Mouse (Mus musculus): ENCODE data around the gene Abraxas1. TPM values are rescaled to one million over a fixed set of nuclear protein-coding genes. Genes with fewer than 3 reads are reported as not detected.
A peak's percentile ranks its signal among the peaks of the same experiment; 100 is the strongest.

Gene Abraxas1
- polyA plus RNA-seq, 1 experiment from 2014 or later = 10.6 TPM

DNA sequence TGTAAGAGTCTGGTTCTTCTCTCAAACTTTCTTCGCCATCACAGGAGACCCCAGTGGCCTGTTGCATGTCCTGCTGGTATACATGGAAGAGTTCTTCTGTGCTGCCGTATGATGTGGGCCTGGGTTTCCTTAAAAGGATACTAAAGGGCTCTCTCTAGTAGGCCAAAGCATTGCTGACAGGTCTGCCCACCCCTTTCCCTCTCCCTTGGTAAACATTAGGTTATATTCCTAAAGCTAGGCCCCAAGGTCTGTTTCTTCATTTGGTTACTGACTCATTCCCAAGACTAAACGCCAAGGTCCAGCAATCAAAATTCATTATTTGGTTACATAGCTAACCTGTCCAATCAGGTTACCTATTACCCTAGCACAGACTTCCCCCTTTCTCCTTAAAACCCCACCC lies 11.9 kb upstream of the Abraxas1 start:
- ATAC-seq = no peak

DNA sequence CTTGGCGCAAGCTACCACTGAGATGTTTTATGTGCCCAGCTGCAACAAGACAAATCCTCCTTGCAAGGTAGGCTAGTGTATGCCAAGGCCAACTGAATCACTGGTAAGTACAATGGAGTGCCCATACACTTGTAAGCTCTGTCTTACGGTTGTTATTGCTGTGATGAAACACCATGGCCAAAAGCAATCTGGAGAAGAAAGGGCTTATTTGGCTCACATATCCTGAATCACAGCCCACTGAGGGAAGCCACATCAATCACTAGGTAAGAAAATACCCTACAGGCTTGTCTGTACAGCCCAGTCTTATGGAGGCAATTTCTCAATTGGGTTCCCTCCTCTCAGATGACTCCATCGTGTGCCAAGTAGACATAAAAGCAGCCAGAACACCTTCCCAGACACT lies 7.9 kb upstream of the Abraxas1 start:
- Histone ChIP-seq H3K9me3 (ENCODE audit: control insufficient read depth) (no peaks in the 10 kb centered on the region), H3K27ac (ENCODE audit: low read depth, low read length) (no peak overlapping the region), H3K36me3 (ENCODE audit: control insufficient read depth, insufficient read depth) (no peaks in the 10 kb centered on the region), H3K4me2 (replicated peaks; ENCODE audit: low read depth) (no peak overlapping the region), H3K27me3 (replicated peaks; ENCODE audit: control insufficient read depth, insufficient read depth, low read length) (no peaks in the 10 kb centered on the region), H3K4me1 (replicated peaks; ENCODE audit: control insufficient read depth, insufficient read depth, low read length) (no peaks in the 10 kb centered on the region), H3K9ac (ENCODE audit: low read depth, low read length) (no peak overlapping the region), H3K4me3 (ENCODE audit: low read depth, low read length) (no peak overlapping the region)
- ATAC-seq = no peak
- TF ChIP-seq CTCF (IDR thresholded peaks at IDR 0.05; ENCODE audit: low read depth) = no peak
- 85% methylated on average over 3 of the region's 3 CpGs for WGBS

More for the DNA sequence above, 11.9 kb upstream of the Abraxas1 start:
- WGBS = 61% methylated on average over 3 of the region's 3 CpGs
- no peak for TF ChIP-seq CTCF (IDR thresholded peaks at IDR 0.05; ENCODE audit: low read depth)
- Histone ChIP-seq H3K36me3 (ENCODE audit: control insufficient read depth, insufficient read depth) (no peaks in the 10 kb centered on the region), H3K27ac (ENCODE audit: low read depth, low read length) (no peak overlapping the region), H3K27me3 (replicated peaks; ENCODE audit: control insufficient read depth, insufficient read depth, low read length) (no peaks in the 10 kb centered on the region), H3K9ac (ENCODE audit: low read depth, low read length) (no peak overlapping the region), H3K4me2 (replicated peaks; ENCODE audit: low read depth) (no peak overlapping the region), H3K4me1 (replicated peaks; ENCODE audit: control insufficient read depth, insufficient read depth, low read length) (no peaks in the 10 kb centered on the region), H3K4me3 (ENCODE audit: low read depth, low read length) (no peak overlapping the region), H3K9me3 (ENCODE audit: control insufficient read depth) (no peaks in the 10 kb centered on the region)

DNA sequence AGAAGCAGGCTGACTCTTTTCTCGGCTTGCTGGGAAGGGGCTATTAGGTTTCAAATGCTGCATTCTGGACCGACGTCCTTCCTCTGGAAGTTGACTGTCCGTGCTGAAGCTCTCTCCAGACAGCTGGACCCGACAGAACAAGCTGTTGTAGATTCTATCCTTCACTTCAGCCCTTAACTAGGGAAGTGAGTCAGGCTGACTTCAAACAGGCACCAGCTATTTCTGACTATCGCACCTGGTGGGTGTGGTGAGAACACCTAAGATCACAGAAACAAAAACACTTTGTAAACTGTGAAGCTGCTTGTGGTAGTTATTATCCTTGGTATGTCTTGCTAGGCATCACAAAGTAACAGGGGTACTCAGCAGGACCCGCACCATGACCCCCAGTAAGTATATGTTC lies 5.8 kb upstream of the Abraxas1 start:
- Histone ChIP-seq H3K9ac (ENCODE audit: low read depth, low read length) (no peak overlapping the region), H3K9me3 (ENCODE audit: control insufficient read depth) (no peaks in the 10 kb centered on the region), H3K27me3 (replicated peaks; ENCODE audit: control insufficient read depth, insufficient read depth, low read length) (no peaks in the 10 kb centered on the region), H3K36me3 (ENCODE audit: control insufficient read depth, insufficient read depth) (no peaks in the 10 kb centered on the region), H3K4me1 (replicated peaks; ENCODE audit: control insufficient read depth, insufficient read depth, low read length) (no peaks in the 10 kb centered on the region), H3K4me3 (ENCODE audit: low read depth, low read length) (no peak overlapping the region), H3K27ac (ENCODE audit: low read depth, low read length) (no peak overlapping the region), H3K4me2 (replicated peaks; ENCODE audit: low read depth) (no peak overlapping the region)
- WGBS = 68% methylated on average over 7 of the region's 7 CpGs
- ATAC-seq = no peak
- no peak for TF ChIP-seq CTCF (IDR thresholded peaks at IDR 0.05; ENCODE audit: low read depth)

- Histone ChIP-seq H3K36me3 (ENCODE audit: control insufficient read depth, insufficient read depth) (no peaks in the 10 kb centered on the region), H3K4me2 (replicated peaks; ENCODE audit: low read depth) (no peak overlapping the region), H3K9me3 (ENCODE audit: control insufficient read depth) (no peaks in the 10 kb centered on the region), H3K4me3 (ENCODE audit: low read depth, low read length) (no peak overlapping the region), H3K27ac (ENCODE audit: low read depth, low read length) (no peak overlapping the region), H3K27me3 (replicated peaks; ENCODE audit: control insufficient read depth, insufficient read depth, low read length) (no peaks in the 10 kb centered on the region), H3K9ac (ENCODE audit: low read depth, low read length) (no peak overlapping the region), H3K4me1 (replicated peaks; ENCODE audit: control insufficient read depth, insufficient read depth, low read length) (no peaks in the 10 kb centered on the region)
- ATAC-seq = no peak
- 25% methylated on average over 2 of the region's 2 CpGs for WGBS
- TF ChIP-seq CTCF (IDR thresholded peaks at IDR 0.05; ENCODE audit: low read depth) = peak; percentile 71
Measured at GRCm38 (mm10) chr5:100825975-100826374, 5.2 kb upstream of the Abraxas1 start.

GRCm38 (mm10) chr5:100822826-100823225 lies 2.1 kb upstream of the Abraxas1 start:
- no peak overlapping the region for H3K4me2 ChIP-seq (replicated peaks; ENCODE audit: low read depth)
- H3K4me1 ChIP-seq (replicated peaks; ENCODE audit: control insufficient read depth, insufficient read depth, low read length) = no peaks in the 10 kb centered on the region
- H3K27ac ChIP-seq (ENCODE audit: low read depth, low read length) = no peak overlapping the region
- H3K9me3 ChIP-seq (ENCODE audit: control insufficient read depth) = no peaks in the 10 kb centered on the region
- no peak for TF ChIP-seq CTCF (IDR thresholded peaks at IDR 0.05; ENCODE audit: low read depth)
- ATAC-seq = no peak
- H3K4me3 ChIP-seq (ENCODE audit: low read depth, low read length) = no peak overlapping the region
- WGBS = 76% methylated on average over 7 of the region's 7 CpGs
- no peak overlapping the region for H3K9ac ChIP-seq (ENCODE audit: low read depth, low read length)
- no peaks in the 10 kb centered on the region for H3K27me3 ChIP-seq (replicated peaks; ENCODE audit: control insufficient read depth, insufficient read depth, low read length)
- no peaks in the 10 kb centered on the region for H3K36me3 ChIP-seq (ENCODE audit: control insufficient read depth, insufficient read depth)

- H3K9me3 ChIP-seq (ENCODE audit: control insufficient read depth) = no peaks in the 10 kb centered on the region
- no peak overlapping the region for H3K27ac ChIP-seq (ENCODE audit: low read depth, low read length)
- peaks cover 4% of the 10 kb centered on the region; the same call in 1 of the 2 replicates for H3K36me3 ChIP-seq (ENCODE audit: control insufficient read depth, insufficient read depth)
- H3K27me3 ChIP-seq (replicated peaks; ENCODE audit: control insufficient read depth, insufficient read depth, low read length) = no peaks in the 10 kb centered on the region
- H3K4me2 ChIP-seq (replicated peaks; ENCODE audit: low read depth) = peak overlapping the region; percentile 78
- TF ChIP-seq CTCF (IDR thresholded peaks at IDR 0.05; ENCODE audit: low read depth) = peak; percentile 44
- peak overlapping the region; percentile 71 for H3K4me3 ChIP-seq (ENCODE audit: low read depth, low read length)
- no peak for ATAC-seq
- H3K9ac ChIP-seq (ENCODE audit: low read depth, low read length) = no peak overlapping the region
- H3K4me1 ChIP-seq (replicated peaks; ENCODE audit: control insufficient read depth, insufficient read depth, low read length) = no peaks in the 10 kb centered on the region
- 70% methylated on average over 8 of the region's 8 CpGs for WGBS
Measured at GRCm38 (mm10) chr5:100821375-100821774, 610 bp upstream of the Abraxas1 start.
